Mouse (Mus musculus) forebrain, embryonic 12.5 days (tissue): ENCODE measurements around the gene Serpinb1a. TPM values are rescaled to one million over a fixed set of nuclear protein-coding genes. Genes with fewer than 3 reads are reported as not detected.

Experiments
- ATAC-seq: fragments of 200-750 bp; cut with Nextera tagmentation; 2 replicates; pipeline ENCODE4 v1.8.0; 2017; ENCODE audit warnings: moderate TSS enrichment; ENCODE audit not compliant: low FRiP score
- H3K27ac ChIP-seq: fragments of 300-500 bp; sonication (generic); 2 replicates; pipeline ENCODE4 v1.5.1; 2016; ENCODE audit warnings: mild to moderate bottlenecking
- H3K27me3 ChIP-seq: fragments of 300-500 bp; sonication (generic); 2 replicates; pipeline ENCODE4 v1.6.1; 2016; ENCODE audit warnings: mild to moderate bottlenecking
- H3K36me3 ChIP-seq: fragments of 300-500 bp; sonication (generic); replicated peaks from 2 replicates; pipeline ENCODE4 v1.6.1; 2016; ENCODE audit warnings: mild to moderate bottlenecking
- H3K4me1 ChIP-seq: fragments of 300-500 bp; sonication (generic); 2 replicates; pipeline ENCODE4 v1.6.1; 2016
- H3K4me2 ChIP-seq: fragments of 300-500 bp; sonication (generic); 2 replicates; pipeline ENCODE4 v1.6.1; 2016; ENCODE audit warnings: mild to moderate bottlenecking, moderate library complexity
- H3K4me3 ChIP-seq: fragments of 300-500 bp; sonication (generic); replicated peaks from 2 replicates; pipeline ENCODE4 v1.5.1; 2016; ENCODE audit warnings: mild to moderate bottlenecking
- H3K9ac ChIP-seq: fragments of 300-500 bp; sonication (generic); 2 replicates; pipeline ENCODE4 v1.6.1; 2016; ENCODE audit warnings: mild to moderate bottlenecking
- H3K9me3 ChIP-seq: fragments of 300-500 bp; sonication (generic); 2 replicates; pipeline ENCODE4 v1.6.1; 2016
- WGBS: fragments of 180-500 bp; shearing (Covaris S2); methylation state at CpG from one replicate; pipeline ENCODE4 v1.1.7; 2016; 5-methylcytosine and 5-hydroxymethylcytosine counted together
- polyA plus RNA-seq: library from polyadenylated mRNA; unstranded; fragments of >200 nt; fragmentation: Nextera tagmentation; extraction: Ambion mirVana; gene quantifications from 2 replicates; pipeline ENCODE4 v1.2.1, GENCODE M21; 2016

Gene Serpinb1a
- polyA plus RNA-seq, 1 experiment from 2014 or later: 0.33 TPM

DNA sequence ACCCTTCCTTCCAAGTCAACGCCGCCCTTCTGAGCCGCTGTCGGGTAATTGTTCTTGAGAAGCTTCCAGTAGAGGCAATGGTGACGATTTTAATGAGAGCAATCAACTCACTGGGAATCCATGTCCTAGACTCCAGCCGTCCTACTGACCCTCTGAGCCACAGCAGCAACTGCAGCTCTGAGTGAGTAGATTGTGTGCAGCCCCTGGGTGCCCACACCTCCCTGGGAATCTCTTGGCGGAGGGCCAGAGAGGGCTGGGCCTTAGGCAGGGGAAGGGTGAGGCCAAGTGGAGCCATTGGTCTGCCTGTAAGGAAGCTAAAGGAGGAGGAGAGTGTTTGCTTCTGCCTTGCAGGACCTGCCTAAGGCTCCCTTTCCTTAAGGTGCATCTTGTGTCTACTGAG, 44.2 kb downstream of the Serpinb1a start:
- Histone ChIP-seq H3K27me3 (no peaks in the 10 kb centered on the region), H3K4me2 (no peak overlapping the region), H3K9ac (no peak overlapping the region; the same call in 1 of the 2 replicates), H3K36me3 (peaks cover 30% of the 10 kb centered on the region), H3K4me1 (peaks cover 27% of the 10 kb centered on the region), H3K9me3 (no peaks in the 10 kb centered on the region), H3K4me3 (no peak overlapping the region), H3K27ac (no peak overlapping the region)
- WGBS: 81% methylated on average over 7 of the region's 7 CpGs
- no peak for ATAC-seq

DNA sequence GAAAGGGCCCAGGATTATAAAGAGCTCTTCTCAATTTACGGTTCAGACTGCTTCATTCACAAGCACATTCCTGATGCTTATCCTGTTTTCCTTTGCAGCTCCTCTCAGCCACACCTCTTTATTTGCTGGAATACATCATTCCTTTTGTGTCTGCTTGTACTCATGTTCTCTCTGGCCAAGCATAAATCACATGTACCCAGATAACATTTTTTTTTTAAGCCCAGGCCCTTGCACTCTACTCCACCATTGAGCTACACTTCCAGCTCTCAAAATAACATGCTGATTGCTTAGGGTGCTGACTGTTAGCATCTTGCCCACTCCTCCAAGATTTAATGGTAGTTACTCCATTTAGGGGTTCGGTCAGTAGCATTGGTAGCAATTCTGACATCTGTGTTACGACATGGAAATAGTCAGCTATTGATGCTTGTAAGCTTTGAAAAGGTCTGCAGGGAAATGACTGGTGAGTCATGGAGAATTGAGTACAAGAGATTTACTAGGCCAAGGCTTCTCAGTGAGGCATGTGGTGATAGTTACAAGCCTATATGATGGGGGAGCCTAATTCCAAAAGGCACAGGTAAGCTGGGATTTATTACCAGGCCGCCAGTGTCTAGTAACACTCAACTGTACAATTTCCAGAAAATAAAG, 47.2 kb downstream of the Serpinb1a start:
- Histone ChIP-seq H3K4me3 (peak overlapping the region; percentile 81), H3K9me3 (no peaks in the 10 kb centered on the region), H3K4me1 (peaks cover 31% of the 10 kb centered on the region), H3K4me2 (peak overlapping the region; percentile 80), H3K36me3 (peaks cover 20% of the 10 kb centered on the region), H3K27me3 (no peaks in the 10 kb centered on the region), H3K9ac (peak overlapping the region; percentile 82; the same call in 1 of the 2 replicates), H3K27ac (no peak overlapping the region)
- WGBS: 71% methylated on average over 4 of the region's 4 CpGs
- ATAC-seq: no peak

GRCm38 (mm10) chr13:32802259-32803081, 48.5 kb downstream of the Serpinb1a start, which contains the start of gene D930007J09Rik:
Gene D930007J09Rik (minus strand): TSS chr13:32802849.
- peak within 1 kb of the TSS; percentile 76 for H3K27ac ChIP-seq
- peak within 1 kb of the TSS; percentile 81 for H3K4me3 ChIP-seq
- peak within 1 kb of the TSS; percentile 82 for H3K9ac ChIP-seq
- WGBS: under 1% methylated on average over 95 of the region's 95 CpGs
- peak within 1 kb of the TSS; percentile 80 for H3K4me2 ChIP-seq
- H3K27me3 ChIP-seq: no peaks in the 10 kb centered on the region
- H3K36me3 ChIP-seq: peaks cover 13% of the 10 kb centered on the region
- peaks cover 27% of the 10 kb centered on the region for H3K4me1 ChIP-seq
- H3K9me3 ChIP-seq: no peaks in the 10 kb centered on the region
- peak; percentile 37 for ATAC-seq

- ATAC-seq: peak; percentile 98
- H3K4me1 ChIP-seq: peaks cover 23% of the 10 kb centered on the region
- WGBS: 0% methylated on average over 48 of the region's 51 CpGs
Observed at GRCm38 (mm10) chr13:32801693-32802221, 49.2 kb downstream of the Serpinb1a start, which contains the start of gene Wrnip1. Gene Wrnip1 (plus strand): TSS chr13:32802038.

GRCm38 (mm10) chr13:32800859-32801258, 50.1 kb downstream of the Serpinb1a start:
- Histone ChIP-seq H3K27me3 (no peaks in the 10 kb centered on the region), H3K27ac (no peak overlapping the region), H3K36me3 (no peaks in the 10 kb centered on the region), H3K4me1 (peaks cover 23% of the 10 kb centered on the region), H3K4me2 (peak overlapping the region; percentile 80), H3K4me3 (peak overlapping the region; percentile 81; the same call in 1 of the 2 replicates), H3K9ac (no peak overlapping the region), H3K9me3 (no peaks in the 10 kb centered on the region)
- no peak for ATAC-seq

More at GRCm38 (mm10) chr13:32801693-32802221, 49.2 kb downstream of the Serpinb1a start, which contains the start of gene Wrnip1:
- no peaks in the 10 kb centered on the region for H3K9me3 ChIP-seq
- H3K36me3 ChIP-seq: peaks cover 7% of the 10 kb centered on the region
- H3K4me2 ChIP-seq: peak within 1 kb of the TSS; percentile 80
- H3K4me3 ChIP-seq: peak within 1 kb of the TSS; percentile 81
- peak within 1 kb of the TSS; percentile 82 for H3K9ac ChIP-seq
- no peaks in the 10 kb centered on the region for H3K27me3 ChIP-seq
- peak within 1 kb of the TSS; percentile 76 for H3K27ac ChIP-seq

GRCm38 (mm10) chr13:32799131-32799530, 51.9 kb downstream of the Serpinb1a start:
- Histone ChIP-seq H3K9me3 (no peaks in the 10 kb centered on the region), H3K36me3 (no peaks in the 10 kb centered on the region), H3K9ac (no peak overlapping the region), H3K27ac (no peak overlapping the region), H3K4me1 (peaks cover 17% of the 10 kb centered on the region), H3K27me3 (no peaks in the 10 kb centered on the region), H3K4me3 (no peak overlapping the region), H3K4me2 (no peak overlapping the region)
- 80% methylated on average over 2 of the region's 2 CpGs for WGBS
- no peak for ATAC-seq

- WGBS: 92% methylated on average over 1 of the region's 1 CpGs
- no peak overlapping the region for H3K27ac ChIP-seq
- H3K36me3 ChIP-seq: no peaks in the 10 kb centered on the region
- no peak for ATAC-seq
- H3K4me2 ChIP-seq: no peak overlapping the region
- H3K9me3 ChIP-seq: no peaks in the 10 kb centered on the region
- no peaks in the 10 kb centered on the region for H3K27me3 ChIP-seq
- no peak overlapping the region for H3K9ac ChIP-seq
- peaks cover 4% of the 10 kb centered on the region; the same call in 1 of the 2 replicates for H3K4me1 ChIP-seq
- H3K4me3 ChIP-seq: no peak overlapping the region
Observed at GRCm38 (mm10) chr13:32797085-32797484, 53.9 kb downstream of the Serpinb1a start.

- H3K27me3 ChIP-seq: no peaks in the 10 kb centered on the region
- H3K4me1 ChIP-seq: no peaks in the 10 kb centered on the region
- WGBS: 81% methylated on average over 5 of the region's 5 CpGs
- H3K9me3 ChIP-seq: no peaks in the 10 kb centered on the region
- no peak for ATAC-seq
- H3K27ac ChIP-seq: no peak overlapping the region
- no peak overlapping the region for H3K4me3 ChIP-seq
- H3K36me3 ChIP-seq: no peaks in the 10 kb centered on the region
- no peak overlapping the region for H3K4me2 ChIP-seq
- no peak overlapping the region for H3K9ac ChIP-seq
Observed at GRCm38 (mm10) chr13:32795166-32795565, 55.8 kb downstream of the Serpinb1a start.

GRCm38 (mm10) chr13:32794619-32795018, 56.4 kb downstream of the Serpinb1a start:
- H3K27me3 ChIP-seq: no peaks in the 10 kb centered on the region
- no peak overlapping the region for H3K4me2 ChIP-seq
- H3K4me3 ChIP-seq: no peak overlapping the region
- no peak for ATAC-seq
- WGBS: 77% methylated on average over 2 of the region's 2 CpGs
- no peaks in the 10 kb centered on the region for H3K4me1 ChIP-seq
- H3K9me3 ChIP-seq: no peaks in the 10 kb centered on the region
- no peaks in the 10 kb centered on the region for H3K36me3 ChIP-seq
- no peak overlapping the region for H3K27ac ChIP-seq
- H3K9ac ChIP-seq: no peak overlapping the region

Other genes starting within 250 kb of the Serpinb1a start
- gene Mylk4, start 67.2 kb downstream of the Serpinb1a start, polyA plus RNA-seq: 0.13 and 0.22 TPM in 2 replicates
- 29.1 and 30.4 TPM in 2 replicates for gene Wrnip1, start 49.1 kb downstream of the Serpinb1a start, polyA plus RNA-seq
- not detected in 2 replicates for gene D930007J09Rik, start 48.3 kb downstream of the Serpinb1a start, polyA plus RNA-seq
- gene Serpinb1c, start 47.0 kb upstream of the Serpinb1a start, polyA plus RNA-seq: not detected in 2 replicates
- 0.49 and 0.52 TPM in 2 replicates for gene Serpinb6b, start 114.0 kb upstream of the Serpinb1a start, polyA plus RNA-seq
- gene Serpinb9, start 152.1 kb upstream of the Serpinb1a start, polyA plus RNA-seq: 0.26 and 0.63 TPM in 2 replicates
- gene Serpinb9b, start 176.2 kb upstream of the Serpinb1a start, polyA plus RNA-seq: 0.05 TPM in 1 of 2 replicates, not detected in the other
- 0.98 and 0.99 TPM in 2 replicates for gene Serpinb1b, start 227.4 kb upstream of the Serpinb1a start, polyA plus RNA-seq